Mouse (Mus musculus) MEL (cell line): ENCODE data around the gene Dlx4. TPM values are rescaled to one million over a fixed set of nuclear protein-coding genes. Genes with fewer than 3 reads are reported as not detected.

Experiments
- DNase-seq: peaks from one replicate; pipeline ENCODE4 v3.0.0; 2011; ENCODE audit warnings: low read depth, low spot score
- H3K27ac ChIP-seq: 2 replicates; pipeline ENCODE4 v1.5.1; 2012; ENCODE audit warnings: low read depth, mild to moderate bottlenecking, control low read depth, low read length, moderate library complexity; ENCODE audit not compliant: control insufficient read depth
- H3K27me3 ChIP-seq, 2 experiments: fragments of 150-350 bp in 1 of 2; sonication (generic) in 1 of 2; 2 replicates each; pipeline ENCODE4 v1.6.1; 2012; ENCODE audit warnings: low read length in 2 of 2, mild to moderate bottlenecking in 2 of 2, improper control_type of control experiment in 1 of 2, moderate library complexity in 1 of 2; ENCODE audit not compliant: insufficient read depth in 2 of 2, control insufficient read depth in 1 of 2
- H3K36me3 ChIP-seq, 2 experiments: 2 replicates each; pipeline ENCODE4 v1.6.1; 2012 to 2014; ENCODE audit warnings: low read length in 2 of 2, improper control_type of control experiment in 1 of 2, inconsistent platforms in 1 of 2, mild to moderate bottlenecking in 1 of 2; ENCODE audit not compliant: insufficient read depth in 2 of 2, control insufficient read depth in 1 of 2
- H3K4me1 ChIP-seq, 2 experiments: fragments of 150-350 bp in 1 of 2; sonication (generic) in 1 of 2; 2 replicates each; pipeline ENCODE4 v1.6.1; 2012; ENCODE audit warnings: low read length in 2 of 2, improper control_type of control experiment in 1 of 2, mild to moderate bottlenecking in 1 of 2; ENCODE audit not compliant: insufficient read depth in 2 of 2, control insufficient read depth in 1 of 2
- H3K4me3 ChIP-seq, 2 experiments: fragments of 150-350 bp in 1 of 2; sonication (generic) in 1 of 2; 2 replicates each; pipeline ENCODE4 v1.5.1; 2012; ENCODE audit warnings: low read depth in 2 of 2, low read length in 2 of 2, mild to moderate bottlenecking in 2 of 2, moderate library complexity in 2 of 2, control low read depth in 1 of 2, improper control_type of control experiment in 1 of 2; ENCODE audit not compliant: control insufficient read depth in 1 of 2, insufficient read depth in 1 of 2
- H3K79me2 ChIP-seq: 2 replicates; pipeline ENCODE4 v1.6.1; 2012; ENCODE audit warnings: mild to moderate bottlenecking, low read length, moderate library complexity; ENCODE audit not compliant: control insufficient read depth, poor library complexity, insufficient read depth
- H3K9ac ChIP-seq: 2 replicates; pipeline ENCODE4 v1.6.1; 2012; ENCODE audit warnings: low read depth, mild to moderate bottlenecking, control low read depth, low read length, moderate library complexity; ENCODE audit not compliant: control insufficient read depth, poor library complexity, severe bottlenecking
- H3K9me3 ChIP-seq: fragments of 150-350 bp; sonication (generic); replicated peaks from 2 replicates; pipeline ENCODE4 v1.6.1; 2012; ENCODE audit warnings: mild to moderate bottlenecking, low read length, improper control_type of control experiment, moderate library complexity; ENCODE audit not compliant: insufficient read depth
- BHLHE40 ChIP-seq: IDR thresholded peaks from 2 replicates; pipeline ENCODE4 v1.6.1; 2012; ENCODE audit warnings: low read depth, mild to moderate bottlenecking, inconsistent platforms, low read length, improper control_type of control experiment, borderline replicate concordance
- CHD1 ChIP-seq: IDR thresholded peaks from 2 replicates; pipeline ENCODE4 v1.6.1; 2012; ENCODE audit warnings: low read depth, mild to moderate bottlenecking, inconsistent platforms, low read length, improper control_type of control experiment
- CHD2 ChIP-seq: IDR thresholded peaks from 2 replicates; pipeline ENCODE4 v1.6.1; 2011; ENCODE audit warnings: low read length, improper control_type of control experiment
- CTCF ChIP-seq, 3 experiments: IDR thresholded peaks in 2 of 3; conservative IDR thresholded peaks in 1 of 3; 2 replicates each; pipeline ENCODE4 v1.5.1; 2011 to 2012; ENCODE audit warnings: low read length in 3 of 3, low read depth in 2 of 3, mild to moderate bottlenecking in 2 of 3, improper control_type of control experiment in 1 of 3, inconsistent platforms in 1 of 3, mixed read lengths in 1 of 3, moderate library complexity in 1 of 3; ENCODE audit not compliant: control insufficient read depth in 1 of 3, insufficient read depth in 1 of 3, poor library complexity in 1 of 3, severe bottlenecking in 1 of 3
- ELF1 ChIP-seq: IDR thresholded peaks from 2 replicates; pipeline ENCODE4 v1.6.1; 2014; ENCODE audit warnings: low read depth, mild to moderate bottlenecking, inconsistent platforms, low read length, improper control_type of control experiment, moderate library complexity
- EP300 ChIP-seq, 2 experiments: IDR thresholded peaks; 2 replicates each; pipeline ENCODE4 v1.6.1; 2011; ENCODE audit warnings: improper control_type of control experiment in 2 of 2, low read length in 2 of 2, low read depth in 1 of 2, mild to moderate bottlenecking in 1 of 2
- ETS1 ChIP-seq: IDR thresholded peaks from 2 replicates; pipeline ENCODE4 v1.6.1; 2012; ENCODE audit warnings: low read depth, mild to moderate bottlenecking, inconsistent platforms, low read length, improper control_type of control experiment, moderate library complexity
- GABPA ChIP-seq: IDR thresholded peaks from 2 replicates; pipeline ENCODE4 v1.6.1; 2012; ENCODE audit warnings: low read depth, mild to moderate bottlenecking, inconsistent platforms, low read length, improper control_type of control experiment, moderate library complexity
- HCFC1 ChIP-seq: IDR thresholded peaks from 2 replicates; pipeline ENCODE4 v1.6.1; 2012; ENCODE audit warnings: low read depth, mild to moderate bottlenecking, inconsistent platforms, low read length, improper control_type of control experiment, moderate library complexity
- JUND ChIP-seq: IDR thresholded peaks from 2 replicates; pipeline ENCODE4 v1.6.1; 2011; ENCODE audit warnings: low read depth, mild to moderate bottlenecking, improper control_type of control experiment, low read length
- MAFK ChIP-seq: IDR thresholded peaks from 2 replicates; pipeline ENCODE4 v1.6.1; 2011; ENCODE audit warnings: low read depth, mild to moderate bottlenecking, low read length, improper control_type of control experiment, borderline replicate concordance
- MAX ChIP-seq: IDR thresholded peaks from 2 replicates; pipeline ENCODE4 v1.6.1; 2011; ENCODE audit warnings: low read length, improper control_type of control experiment
- MYB ChIP-seq: IDR thresholded peaks from 2 replicates; pipeline ENCODE4 v1.6.1; 2011; ENCODE audit warnings: mild to moderate bottlenecking, low read depth, low read length, improper control_type of control experiment
- MYC ChIP-seq: IDR thresholded peaks from 2 replicates; pipeline ENCODE4 v1.6.1; 2011; ENCODE audit warnings: low read depth, mild to moderate bottlenecking, low read length, improper control_type of control experiment, moderate library complexity
- POLR2A ChIP-seq, 2 experiments: IDR thresholded peaks; 2 replicates each; pipeline ENCODE4 v1.6.1; 2011 to 2012; ENCODE audit warnings: low read length in 2 of 2, mild to moderate bottlenecking in 2 of 2, control low read depth in 1 of 2, improper control_type of control experiment in 1 of 2, low read depth in 1 of 2, moderate library complexity in 1 of 2; ENCODE audit not compliant: control insufficient read depth in 1 of 2, insufficient read depth in 1 of 2, poor library complexity in 1 of 2
- RAD21 ChIP-seq: IDR thresholded peaks from 2 replicates; pipeline ENCODE4 v1.6.1; 2011; ENCODE audit warnings: mild to moderate bottlenecking, low read depth, low read length, improper control_type of control experiment
- RCOR1 ChIP-seq: IDR thresholded peaks from 2 replicates; pipeline ENCODE4 v1.6.1; 2012; ENCODE audit warnings: low read depth, mild to moderate bottlenecking, inconsistent platforms, low read length, improper control_type of control experiment
- SIN3A ChIP-seq: IDR thresholded peaks from 2 replicates; pipeline ENCODE4 v1.6.1; 2012; ENCODE audit warnings: low read length, improper control_type of control experiment, inconsistent platforms
- SMC3 ChIP-seq: IDR thresholded peaks from 2 replicates; pipeline ENCODE4 v1.6.1; 2011; ENCODE audit warnings: low read depth, low read length, improper control_type of control experiment
- TCF12 ChIP-seq: IDR thresholded peaks from 2 replicates; pipeline ENCODE4 v1.6.1; 2014; ENCODE audit warnings: low read depth, mild to moderate bottlenecking, inconsistent platforms, low read length, improper control_type of control experiment, moderate library complexity
- USF1 ChIP-seq: IDR thresholded peaks from 2 replicates; pipeline ENCODE4 v1.6.1; 2014; ENCODE audit warnings: low read depth, mild to moderate bottlenecking, inconsistent platforms, low read length, improper control_type of control experiment, moderate library complexity
- USF2 ChIP-seq, 2 experiments: IDR thresholded peaks; 2 replicates each; pipeline ENCODE4 v1.6.1; 2011 to 2012; ENCODE audit warnings: improper control_type of control experiment in 2 of 2, low read length in 2 of 2, borderline replicate concordance in 1 of 2, inconsistent platforms in 1 of 2, low read depth in 1 of 2, mild to moderate bottlenecking in 1 of 2; ENCODE audit not compliant: insufficient read depth in 1 of 2
- ZC3H11A ChIP-seq: IDR thresholded peaks from 2 replicates; pipeline ENCODE4 v1.6.1; 2012; ENCODE audit warnings: low read depth, mild to moderate bottlenecking, inconsistent platforms, low read length, improper control_type of control experiment
- ZKSCAN1 ChIP-seq: IDR thresholded peaks from 2 replicates; pipeline ENCODE4 v1.6.1; 2012; ENCODE audit warnings: low read depth, mild to moderate bottlenecking, inconsistent platforms, low read length, improper control_type of control experiment, moderate library complexity
- ZMIZ1 ChIP-seq: IDR thresholded peaks from 2 replicates; pipeline ENCODE4 v1.6.1; 2012; ENCODE audit warnings: low read depth, mild to moderate bottlenecking, inconsistent platforms, low read length, improper control_type of control experiment, moderate library complexity
- ZNF384 ChIP-seq: IDR thresholded peaks from 2 replicates; pipeline ENCODE4 v1.6.1; 2012; ENCODE audit warnings: low read depth, mild to moderate bottlenecking, inconsistent platforms, low read length, improper control_type of control experiment
- polyA plus RNA-seq, 2 experiments: library from polyadenylated mRNA; stranded (reverse) in 1 of 2; unstranded in 1 of 2; fragments of >175 nt in 1 of 2; fragments of >200 nt in 1 of 2; gene quantifications; 2 replicates each; pipeline versions ENCODE4 v1.2.1 to v1.2.4; 2012; ENCODE audit warnings: low replicate concordance in 2 of 2, low read depth in 1 of 2; ENCODE audit not compliant: insufficient read length in 2 of 2, insufficient read depth in 1 of 2, missing spikeins in 1 of 2
- total RNA-seq: library from RNA; depleted of rRNA; stranded (reverse); fragments of 300-350 nt; gene quantifications from 2 replicates; pipeline ENCODE4 v1.2.3, GENCODE M21; 2012

Gene Dlx4
- total and polyA plus RNA-seq, 3 experiments, result not detected

GRCm38 (mm10) chr11:95096608-95097373 is 49.3 kb downstream of the Dlx4 start:
- Histone ChIP-seq H3K36me3 (no peaks in the 10 kb centered on the region), H3K27me3 (peaks cover 7 to 18% of the 10 kb centered on the region in 2 experiments), H3K27ac (no peak overlapping the region), H3K9me3 (no peaks in the 10 kb centered on the region), H3K4me3 (no peak overlapping the region), H3K4me1 (no peaks in the 10 kb centered on the region), H3K9ac (no peak overlapping the region), H3K79me2 (no peaks in the 10 kb centered on the region)
- DNase-seq, result no peak
- TF ChIP-seq CHD2, result no peak
- no peak for TF ChIP-seq SMC3
- no peak for TF ChIP-seq MYB
- no peak for TF ChIP-seq POLR2A (IDR thresholded peaks at IDR 0.05; ENCODE audit: control insufficient read depth in 1 of 2, insufficient read depth in 1 of 2, low read depth in 1 of 2, low read length in 2 of 2, poor library complexity in 1 of 2)
- TF ChIP-seq HCFC1, result no peak
- TF ChIP-seq MYC, result no peak
- TF ChIP-seq ETS1, result no peak
- TF ChIP-seq TCF12, result no peak
- no peak for TF ChIP-seq GABPA
- TF ChIP-seq CTCF (IDR thresholded peaks at IDR 0.05 in 2 of 3, conservative IDR thresholded peaks at IDR 0.05 in 1 of 3; ENCODE audit: control insufficient read depth in 1 of 3, insufficient read depth in 1 of 3, low read depth in 2 of 3, low read length in 3 of 3, poor library complexity in 1 of 3, severe bottlenecking in 1 of 3), result no peak
- TF ChIP-seq ZNF384, result no peak
- TF ChIP-seq ZKSCAN1, result no peak
- no peak for TF ChIP-seq CHD1
- no peak for TF ChIP-seq RAD21

GRCm38 (mm10) chr11:95095596-95095995 is 50.5 kb downstream of the Dlx4 start:
- Histone ChIP-seq H3K27me3 (peaks cover 7 to 17% of the 10 kb centered on the region in 2 experiments), H3K4me1 (no peaks in the 10 kb centered on the region), H3K4me3 (no peak overlapping the region)
- TF ChIP-seq MAX (no peak), SIN3A (no peak), CHD1 (no peak), ZMIZ1 (no peak), MAFK (no peak), USF2 (IDR thresholded peaks at IDR 0.05; ENCODE audit: borderline replicate concordance in 1 of 2, insufficient read depth in 1 of 2, low read depth in 1 of 2, low read length in 2 of 2) (no peak), JUND (no peak), ZC3H11A (no peak), RCOR1 (no peak), EP300 (IDR thresholded peaks at IDR 0.05; ENCODE audit: low read depth in 1 of 2, low read length in 2 of 2) (no peak), BHLHE40 (no peak), ELF1 (no peak), USF1 (no peak)
- TF ChIP-seq, all 39 proteins: peak for 0
- no peak for DNase-seq
- H3K9ac ChIP-seq, result no peak overlapping the region
- H3K27ac ChIP-seq, result no peak overlapping the region
- no peaks in the 10 kb centered on the region for H3K79me2 ChIP-seq
- no peaks in the 10 kb centered on the region for H3K9me3 ChIP-seq
- no peaks in the 10 kb centered on the region for H3K36me3 ChIP-seq
